Mouse (Mus musculus) small intestine, adult 2 months (tissue): Measurements from ENCODE around the gene Pdpn.

Experiments used
- CTCF ChIP-seq: fragments of 200-500 bp; IDR thresholded peaks from 2 replicates; pipeline ENCODE4 v1.5.1; 2012; ENCODE audit warnings: low read depth, mild to moderate bottlenecking, control low read depth, inconsistent platforms, low read length, moderate library complexity, mixed read lengths; ENCODE audit not compliant: insufficient replicate concordance, insufficient read length; ENCODE audit errors: extremely low read depth
- POLR2A ChIP-seq: fragments of 200-500 bp; IDR thresholded peaks from 2 replicates; pipeline ENCODE4 v1.6.1; 2012; ENCODE audit warnings: low read depth, mild to moderate bottlenecking, control low read depth, inconsistent platforms, low read length, moderate library complexity

- TF ChIP-seq CTCF (no peak), POLR2A (no peak)
Observed at GRCm38 (mm10) chr4:143255541-143255940, 43.8 kb downstream of the Pdpn start.
